8 mouse cellular contexts compared by ENCODE assay signal in the genomic region with DNA sequence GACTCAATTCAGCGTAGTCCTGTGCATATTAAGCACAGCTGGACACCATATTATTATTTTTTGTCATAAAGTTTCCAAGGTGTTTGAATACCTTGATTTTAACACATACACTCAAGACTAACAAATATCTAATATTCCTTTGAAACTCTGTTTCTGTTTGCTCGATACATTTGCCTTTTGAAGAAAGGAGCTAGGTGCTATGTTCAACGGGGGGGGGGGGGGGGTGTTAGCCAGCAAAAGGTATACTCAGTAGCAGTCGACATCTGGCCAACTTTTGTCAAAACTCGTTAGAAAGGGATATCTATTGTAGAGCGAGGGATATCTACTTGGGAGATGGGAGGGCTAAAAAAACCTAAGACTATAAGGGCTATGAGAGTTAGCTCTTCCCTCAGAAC. TPM values are rescaled to one million over a fixed set of nuclear protein-coding genes. Genes with fewer than 3 reads are reported as not detected.
DNase-seq lines count a peak whose midpoint lies in the region; ATAC-seq and TF ChIP-seq lines count a peak whose summit lies in the region.

No protein-coding gene starts in this region.

- DNase-seq in kidney, postnatal 0 days (ENCODE audit: low spot score), result no peak
- DNase-seq in kidney, postnatal 10 days, result no peak
- no peak for DNase-seq in embryonic facial prominence, embryonic 11.5 days (ENCODE audit: low spot score)
- DNase-seq in intestine, embryonic 14.5 days (ENCODE audit: low spot score), result no peak
- no peak for DNase-seq in gastrocnemius, postnatal 14 days
- no peak for DNase-seq in cerebellum, adult 18-20 months
- no peak for DNase-seq in yolk sac, embryonic 10.5 days (ENCODE audit: low spot score)

- no peaks in the 10 kb centered on the region for H3K9me3 ChIP-seq in kidney, postnatal 0 days (replicated peaks; ENCODE audit: low read length)
- H3K9me3 ChIP-seq in embryonic facial prominence, embryonic 11.5 days (replicated peaks; ENCODE audit: control insufficient read depth, low read length), result no peaks in the 10 kb centered on the region
- no peaks in the 10 kb centered on the region for H3K9me3 ChIP-seq in intestine, embryonic 14.5 days (ENCODE audit: control insufficient read depth, low read length)

- H3K4me3 ChIP-seq in kidney, postnatal 0 days (replicated peaks; ENCODE audit: low read depth, low read length), result peak overlapping the region; percentile 86
- peak overlapping the region; percentile 78 for H3K4me3 ChIP-seq in embryonic facial prominence, embryonic 11.5 days (ENCODE audit: low read depth, low read length)
- H3K4me3 ChIP-seq in intestine, embryonic 14.5 days (ENCODE audit: low read depth, low read length), result peak overlapping the region; percentile 92
- peak overlapping the region; percentile 99 for H3K4me3 ChIP-seq in myocyte

- H3K27me3 ChIP-seq in kidney, postnatal 0 days (ENCODE audit: insufficient read depth, low read length), result no peaks in the 10 kb centered on the region
- no peaks in the 10 kb centered on the region for H3K27me3 ChIP-seq in embryonic facial prominence, embryonic 11.5 days (ENCODE audit: control insufficient read depth, insufficient read depth, low read length)
- H3K27me3 ChIP-seq in intestine, embryonic 14.5 days (replicated peaks; ENCODE audit: control insufficient read depth, insufficient read depth, low read length), result no peaks in the 10 kb centered on the region
- H3K27me3 ChIP-seq in myocyte (ENCODE audit: control insufficient read depth, insufficient read depth, insufficient read length), result no peaks in the 10 kb centered on the region

- H3K9ac ChIP-seq in kidney, postnatal 0 days (ENCODE audit: low read depth, low read length), result peak overlapping the region; percentile 90
- H3K9ac ChIP-seq in embryonic facial prominence, embryonic 11.5 days (replicated peaks; ENCODE audit: low read length), result peak overlapping the region; percentile 85
- H3K9ac ChIP-seq in intestine, embryonic 14.5 days (ENCODE audit: low read length), result peak overlapping the region; percentile 80

- no peak for ATAC-seq in kidney, postnatal 0 days (replicated peaks; ENCODE audit: low FRiP score, low read depth)
- no peak for ATAC-seq in embryonic facial prominence, embryonic 11.5 days (replicated peaks; ENCODE audit: insufficient number of reproducible peaks, low FRiP score, low TSS enrichment, low read depth)
- ATAC-seq in intestine, embryonic 14.5 days (replicated peaks; ENCODE audit: low FRiP score, low TSS enrichment, low read depth), result no peak

- peak overlapping the region; percentile 92 for H3K27ac ChIP-seq in kidney, postnatal 0 days
- H3K27ac ChIP-seq in embryonic facial prominence, embryonic 11.5 days (replicated peaks; ENCODE audit: low read depth, low read length), result no peak overlapping the region
- peak overlapping the region; percentile 94 for H3K27ac ChIP-seq in intestine, embryonic 14.5 days (ENCODE audit: low read depth)

- TF ChIP-seq POLR2A in myocyte (IDR thresholded peaks at IDR 0.05; ENCODE audit: insufficient read length, low read depth), result no peak

- H3K4me2 ChIP-seq in kidney, postnatal 0 days (ENCODE audit: low read length), result peak overlapping the region; percentile 88
- H3K4me2 ChIP-seq in embryonic facial prominence, embryonic 11.5 days (ENCODE audit: low read depth, low read length), result peak overlapping the region; percentile 78
- peak overlapping the region; percentile 82 for H3K4me2 ChIP-seq in intestine, embryonic 14.5 days (ENCODE audit: low read length)
- H3K4me2 ChIP-seq in myocyte (ENCODE audit: low read depth), result peak overlapping the region; percentile 85

- WGBS in kidney, postnatal 0 days, result 17% methylated on average over 6 of the region's 6 CpGs
- WGBS in embryonic facial prominence, embryonic 11.5 days, result 25% methylated on average over 6 of the region's 6 CpGs
- WGBS in intestine, embryonic 14.5 days, result 16% methylated on average over 6 of the region's 6 CpGs

- no peak for TF ChIP-seq CTCF in kidney, postnatal 0 days (IDR thresholded peaks at IDR 0.05; ENCODE audit: low read depth)

- peaks cover 50% of the 10 kb centered on the region for H3K4me1 ChIP-seq in kidney, postnatal 0 days (replicated peaks; ENCODE audit: insufficient read depth, low read length)
- peaks cover 2% of the 10 kb centered on the region; the same call in 1 of the 2 replicates for H3K4me1 ChIP-seq in embryonic facial prominence, embryonic 11.5 days (ENCODE audit: control insufficient read depth, insufficient read depth, low read length)
- H3K4me1 ChIP-seq in intestine, embryonic 14.5 days (replicated peaks; ENCODE audit: control insufficient read depth, insufficient read depth, low read length), result peaks cover 59% of the 10 kb centered on the region

- peaks cover 6% of the 10 kb centered on the region; the same call in 1 of the 2 replicates for H3K36me3 ChIP-seq in kidney, postnatal 0 days (ENCODE audit: insufficient read depth, low read length)
- no peaks in the 10 kb centered on the region for H3K36me3 ChIP-seq in embryonic facial prominence, embryonic 11.5 days (replicated peaks; ENCODE audit: control insufficient read depth, insufficient read depth, low read depth, low read length)
- peaks cover 25% of the 10 kb centered on the region for H3K36me3 ChIP-seq in intestine, embryonic 14.5 days (ENCODE audit: control insufficient read depth, insufficient read depth, low read length)
- H3K36me3 ChIP-seq in myocyte (ENCODE audit: control insufficient read depth, insufficient read depth), result peaks cover 36% of the 10 kb centered on the region

- H3ac ChIP-seq in myocyte (ENCODE audit: control insufficient read depth, insufficient read length), result peak overlapping the region; percentile 64

- intact Hi-C loops in gastrocnemius, postnatal 14 days (cut with DNase I; ENCODE audit: low total_unique reads), result loop anchor here (5.0 kb wide), 1 partner anchor 41 kb away; no protein-coding TSS in a partner anchor

- H3K79me2 ChIP-seq in myocyte (ENCODE audit: control insufficient read depth, insufficient read depth), result peaks cover 95% of the 10 kb centered on the region

TF ChIP-seq in myocyte, 11 proteins besides CTCF, POLR2A, EP300 and RAD21:
- no peak for TF ChIP-seq TCF12 (IDR thresholded peaks at IDR 0.05; ENCODE audit: insufficient read depth, poor library complexity, severe bottlenecking)
- no peak for TF ChIP-seq E2F4 (IDR thresholded peaks at IDR 0.05; ENCODE audit: insufficient read depth)
- TF ChIP-seq REST (IDR thresholded peaks at IDR 0.05; ENCODE audit: insufficient read depth, insufficient read length), result no peak
- no peak for TF ChIP-seq MAX (IDR thresholded peaks at IDR 0.05; ENCODE audit: low read depth)
- TF ChIP-seq SRF (IDR thresholded peaks at IDR 0.05; ENCODE audit: control insufficient read depth, insufficient read length, low read depth), result no peak
- TF ChIP-seq USF1 (IDR thresholded peaks at IDR 0.05; ENCODE audit: low read depth), result no peak
- no peak for TF ChIP-seq MYOD1 (IDR thresholded peaks at IDR 0.05; ENCODE audit: control insufficient read depth in 1 of 3, insufficient read length in 2 of 3, low read depth in 2 of 3)
- TF ChIP-seq POLR2AphosphoS2 (IDR thresholded peaks at IDR 0.05; ENCODE audit: insufficient read length, low read depth), result no peak
- TF ChIP-seq TCF3 (IDR thresholded peaks at IDR 0.05; ENCODE audit: insufficient read length, low read depth), result no peak
- no peak for TF ChIP-seq CEBPB (IDR thresholded peaks at IDR 0.05; ENCODE audit: insufficient read depth, poor library complexity, severe bottlenecking)
- TF ChIP-seq MYOG (IDR thresholded peaks at IDR 0.05; ENCODE audit: control insufficient read depth in 1 of 3, insufficient read depth in 1 of 3, insufficient read length in 2 of 3, low read depth in 2 of 3), result no peak

RNA-seq across cellular contexts. Expression of gene Tpm1, which starts 6.4 kb away (rescaled TPM):
- 577 and 637 TPM in 2 replicates for polyA plus RNA-seq in kidney, postnatal 0 days (2015; fragmentation: Nextera tagmentation; extraction: Ambion mirVana)
- 563 and 596 TPM in 2 replicates for polyA plus RNA-seq in embryonic facial prominence, embryonic 11.5 days (2014; fragmentation: Nextera tagmentation; extraction: Ambion mirVana)
- 1,186 and 1,326 TPM in 2 replicates for polyA plus RNA-seq in intestine, embryonic 14.5 days (2014; fragmentation: Nextera tagmentation; extraction: Ambion mirVana)
- polyA plus RNA-seq in myocyte (2012; fragmentation: generic; extraction: Trizol), result 1,921 TPM
- over 10,000 TPM; 23,393 to 24,139 TPM for total RNA-seq in gastrocnemius, postnatal 14 days (2021)
